Comparison of ENCODE assay signal across 16 mouse cellular contexts in genomic region chr17:13679725-13680124, GRCm38 (mm10).
A peak's percentile ranks its signal among the peaks of the same experiment; 100 is the strongest.
DNase-seq lines count a peak whose midpoint lies in the region; ATAC-seq lines count a peak whose summit lies in the region.
"Had no signal": no experiment of that assay in that cellular context is flagged by ENCODE, and none has a peak within 500 bp of the region (broad histone marks: within the 10 kb centered on the region; RNA-seq: fewer than 3 reads in every experiment).

No protein-coding gene starts in this region.

- DNase-seq in heart, embryonic 10.5 days (ENCODE audit: low spot score), result no peak
- no peak for DNase-seq in heart, postnatal 14 days
- DNase-seq in 3134 (ENCODE audit: extremely low read depth, insufficient read length, low spot score), result peak; percentile 62
- DNase-seq in fibroblast of lung, adult 2 months (ENCODE audit: low read depth), result peak; percentile 89
- no peak for DNase-seq in hindbrain, embryonic 14.5 days (ENCODE audit: low spot score)
- no peak for DNase-seq in kidney, adult 8-10 months
- no peak for DNase-seq in adrenal gland, adult (ENCODE audit: inconsistent age in 2 of 2, low spot score in 1 of 2)
- no peak for DNase-seq in right cerebral cortex, adult 2 months (ENCODE audit: low spot score in 2 of 2)
- DNase-seq: adrenal gland, postnatal 14 days; B cell, adult 2 months; liver; lung, adult 2 months; lung, postnatal 4 days; right cerebral cortex, adult 18-20 months; thymus, postnatal 25 days had no signal

- H3K4me1 ChIP-seq in heart, embryonic 10.5 days, result peaks cover 64% of the 10 kb centered on the region
- H3K4me1 ChIP-seq in hindbrain, embryonic 14.5 days (replicated peaks; ENCODE audit: control insufficient read depth, insufficient read depth, low read length), result 0 out of 2 replicates have a peak, but pooled peaks cover 14% of the 10 kb centered on the region

- WGBS in heart, embryonic 10.5 days, result 92% methylated on average over 6 of the region's 6 CpGs
- WGBS in hindbrain, embryonic 14.5 days, result 74% methylated on average over 6 of the region's 6 CpGs

- intact Hi-C loops in heart, postnatal 14 days (cut with DNase I), result loop anchor here (5.0 kb wide), 3 partner anchors 63 to 207 kb away; no protein-coding TSS in a partner anchor

- H3K4me2 ChIP-seq in hindbrain, embryonic 14.5 days (replicated peaks), result no peak overlapping the region
- H3K4me2 ChIP-seq: heart, embryonic 15.5 days had no signal

- H3K36me3 ChIP-seq in heart, embryonic 10.5 days, result peaks cover 4% of the 10 kb centered on the region; the same call in 1 of the 2 replicates
- H3K36me3 ChIP-seq in hindbrain, embryonic 14.5 days (replicated peaks; ENCODE audit: control insufficient read depth, insufficient read depth), result no peaks in the 10 kb centered on the region
- H3K36me3 ChIP-seq: heart, embryonic 15.5 days had no signal

- H3K27me3 ChIP-seq in heart, embryonic 10.5 days (ENCODE audit: insufficient read depth, poor library complexity, severe bottlenecking), result no peaks in the 10 kb centered on the region
- H3K27me3 ChIP-seq in hindbrain, embryonic 14.5 days (ENCODE audit: control insufficient read depth, insufficient read depth, low read length), result no peaks in the 10 kb centered on the region
- H3K27me3 ChIP-seq: heart, embryonic 15.5 days had no signal

- H3K4me3 ChIP-seq in heart, embryonic 10.5 days, result no peak overlapping the region
- no peak overlapping the region for H3K4me3 ChIP-seq in hindbrain, embryonic 14.5 days (replicated peaks; ENCODE audit: low read length)
- H3K4me3 ChIP-seq: heart, embryonic 15.5 days had no signal

- no peak for ATAC-seq in hindbrain, embryonic 14.5 days (ENCODE audit: low FRiP score)

- peak overlapping the region; percentile 69 for H3K27ac ChIP-seq in heart, embryonic 10.5 days
- H3K27ac ChIP-seq in hindbrain, embryonic 14.5 days, result 0 out of 2 replicates have a peak overlapping the region, but pooled peaks have one; percentile 57
- H3K27ac ChIP-seq: heart, embryonic 15.5 days had no signal

- 0 out of 2 replicates have a peak, but pooled peaks cover 3% of the 10 kb centered on the region for H3K9me3 ChIP-seq in heart, embryonic 10.5 days
- no peaks in the 10 kb centered on the region for H3K9me3 ChIP-seq in hindbrain, embryonic 14.5 days (ENCODE audit: control insufficient read depth, low read length)
- H3K9me3 ChIP-seq: heart, embryonic 15.5 days had no signal

- H3K9ac ChIP-seq in hindbrain, embryonic 14.5 days, result no peak overlapping the region
- H3K9ac ChIP-seq: heart, embryonic 15.5 days had no signal

Comparison
In these comparisons a context has a peak if more than half of its experiments do, and no peak if none do; other contexts are left out.
1. DNase-seq: peak in 3134 (single experiment) and fibroblast of lung, adult 2 months (single experiment); none in heart, embryonic 10.5 days (single experiment), heart, postnatal 14 days (0 of 2), hindbrain, embryonic 14.5 days (single experiment), kidney, adult 8-10 months (0 of 2), adrenal gland, adult (0 of 2) and right cerebral cortex, adult 2 months (0 of 2).